Mouse (Mus musculus) layer of hippocampus, postnatal 10 days (tissue): ENCODE data around the gene Vmn2r83. TPM values are rescaled to one million over a fixed set of nuclear protein-coding genes. Genes with fewer than 3 reads are reported as not detected.
"Not testable (repeated sequence)": the region's sequence is repeated elsewhere in the genome, so short reads cannot be mapped to it uniquely, and the experiment has no call there.

Experiments used
- DNase-seq, 2 experiments: peaks; one replicate each; pipeline ENCODE4 v3.0.0; 2021; ENCODE audit warnings: low spot score in 2 of 2
- long read RNA-seq: library from polyadenylated mRNA; stranded (forward); transcript quantifications from one replicate; pipeline ENCODE4 v2.0.0, GENCODE M21; 2023
- total RNA-seq, 2 experiments: library from RNA; stranded (reverse); gene quantifications; 2 replicates each; pipeline ENCODE4 v1.2.3; 2021

Vmn2r83 gene
- not detected for total RNA-seq
- long read RNA-seq = 0 reads

DNA sequence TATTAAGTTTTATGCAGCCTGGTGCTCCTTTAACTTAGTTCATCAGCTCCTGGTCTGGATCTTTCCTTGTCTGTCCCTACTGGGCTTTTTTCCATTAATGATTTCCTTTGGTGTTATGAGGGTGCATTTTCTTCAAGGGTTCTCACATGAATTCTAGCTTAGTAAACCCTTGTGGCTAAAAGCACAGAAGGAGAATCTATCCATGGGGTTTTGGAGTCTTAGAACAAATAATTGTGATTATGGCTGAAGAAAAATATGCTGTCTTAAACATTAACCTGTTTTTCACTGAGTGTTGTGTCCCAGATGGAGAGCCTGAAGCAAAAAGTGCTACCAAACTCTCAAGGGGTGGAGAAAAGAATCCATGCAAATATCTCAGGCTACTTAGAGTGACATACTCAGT is at the start of gene Vmn2r83:
Gene Vmn2r83 (plus strand): TSS at position 301 of the 400 bp plus-strand sequence.
- DNase-seq = no peak

GRCm38 (mm10) chr10:79435141-79435820 is 33.2 kb upstream of the Vmn2r83 start:
- DNase-seq = not testable (repeated sequence)

DNA sequence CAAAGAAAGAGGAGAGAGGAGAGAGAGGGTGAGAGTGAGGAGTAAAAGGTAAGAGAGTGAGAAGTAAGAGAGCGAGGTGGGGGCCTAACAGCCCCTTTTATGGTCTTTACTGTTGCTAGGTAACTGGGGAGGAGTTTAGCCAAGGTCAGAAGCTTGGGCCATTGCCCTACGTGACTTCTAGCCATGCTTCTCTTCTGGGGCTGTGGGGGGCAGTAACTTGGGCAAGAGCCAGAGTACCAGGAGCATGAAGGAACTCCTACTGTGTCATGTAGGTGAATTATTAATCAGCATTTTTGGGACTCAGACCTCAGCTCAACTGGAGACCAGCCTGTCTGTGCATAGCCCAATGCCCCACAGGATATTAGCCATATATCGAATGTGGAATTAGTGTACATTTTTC is 27.4 kb downstream of the Vmn2r83 start:
- no peak for DNase-seq

GRCm38 (mm10) chr10:79496701-79497288 is 28.3 kb downstream of the Vmn2r83 start:
- DNase-seq = no peak

- no peak for DNase-seq
Observed at GRCm38 (mm10) chr10:79502830-79503644, 34.5 kb downstream of the Vmn2r83 start.

GRCm38 (mm10) chr10:79506709-79507108 is 38.2 kb downstream of the Vmn2r83 start:
- DNase-seq = no peak

- DNase-seq = no peak
Observed at GRCm38 (mm10) chr10:79524433-79524832, 55.9 kb downstream of the Vmn2r83 start.

DNA sequence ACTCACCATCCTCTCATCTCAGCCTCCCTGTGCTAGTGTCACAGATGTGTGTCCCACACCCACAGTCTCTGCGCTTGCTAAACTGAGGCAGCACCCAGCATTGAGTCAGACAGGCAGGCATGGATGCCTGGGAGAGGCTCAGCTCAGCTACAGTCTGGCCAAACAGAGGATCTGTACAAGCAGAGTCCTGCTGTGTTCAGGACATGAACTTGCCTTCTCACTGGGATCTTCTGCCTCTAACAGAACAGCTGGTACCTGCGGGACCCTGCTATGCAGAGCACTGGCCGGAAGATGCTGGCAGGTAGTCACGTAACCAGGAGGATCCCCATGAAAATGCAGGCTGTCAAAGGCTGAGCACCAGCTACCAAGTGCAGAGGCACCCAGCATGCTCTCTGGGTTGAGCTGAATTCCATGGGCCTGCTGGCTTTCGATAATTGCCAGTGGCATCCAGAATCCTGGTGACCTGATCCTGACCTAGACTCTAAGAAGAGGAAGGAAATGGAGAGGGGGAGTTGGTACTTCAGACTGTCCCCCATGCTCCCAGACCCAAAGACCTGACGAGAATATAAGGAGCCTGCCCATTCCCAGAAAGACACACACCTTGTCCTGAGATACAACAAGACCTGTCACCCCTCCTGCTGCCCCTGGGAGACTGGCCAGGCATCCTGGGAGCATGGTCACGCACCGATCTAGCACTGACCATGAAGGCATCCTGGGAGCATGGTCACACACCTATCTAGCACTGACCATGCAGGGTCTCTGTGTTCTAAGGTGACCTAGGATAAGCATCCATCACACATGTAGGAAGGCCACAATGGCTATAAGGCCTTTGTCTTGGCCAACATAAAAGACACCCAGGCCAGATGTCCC is 57.2 kb downstream of the Vmn2r83 start:
- DNase-seq = no peak

DNA sequence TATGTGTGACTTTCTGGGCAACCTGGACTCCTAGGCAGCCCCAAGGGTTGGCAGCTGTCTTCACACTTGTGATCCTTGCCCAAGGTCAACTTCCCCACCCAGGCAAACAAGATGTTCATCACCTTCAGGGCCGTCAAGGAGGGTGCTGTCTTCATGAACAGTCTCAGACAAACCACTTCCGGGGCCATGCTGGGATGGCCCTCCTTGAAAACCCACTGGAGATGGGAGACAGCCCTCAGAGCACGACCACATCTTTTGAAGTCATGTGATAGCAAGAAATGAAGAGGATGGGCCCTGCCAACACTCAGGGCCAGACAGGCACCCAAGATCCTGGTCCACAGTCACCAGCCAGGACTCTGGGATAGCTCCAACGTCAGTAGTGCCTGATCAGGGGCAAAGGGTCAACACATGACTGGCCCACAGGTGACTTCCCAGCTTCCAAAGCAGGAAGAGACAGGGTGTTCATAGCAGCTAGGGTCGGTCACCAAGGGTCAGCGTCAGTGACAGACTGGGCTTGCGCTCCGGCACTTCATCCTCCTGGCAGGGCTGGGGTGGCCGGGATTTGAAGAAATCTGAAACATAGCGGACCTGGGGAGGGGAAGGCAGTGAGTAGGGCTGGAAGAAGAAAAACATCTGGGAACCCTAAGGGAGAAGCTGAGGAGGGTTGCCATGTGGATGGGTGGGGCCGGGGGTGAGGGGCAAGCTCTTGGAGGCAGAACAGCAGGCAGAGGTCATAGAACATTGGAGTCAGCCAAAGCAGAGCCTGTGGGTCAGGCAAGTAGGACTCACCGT is 58.3 kb downstream of the Vmn2r83 start:
- DNase-seq = no peak

- DNase-seq = no peak
Observed at GRCm38 (mm10) chr10:79527453-79527845, 58.9 kb downstream of the Vmn2r83 start.

GRCm38 (mm10) chr10:79528081-79528480 is 59.5 kb downstream of the Vmn2r83 start:
- DNase-seq = no peak

- DNase-seq = peak in 1 of 2 experiments; percentile 8
Observed at GRCm38 (mm10) chr10:79530241-79530640, 61.7 kb downstream of the Vmn2r83 start.

DNA sequence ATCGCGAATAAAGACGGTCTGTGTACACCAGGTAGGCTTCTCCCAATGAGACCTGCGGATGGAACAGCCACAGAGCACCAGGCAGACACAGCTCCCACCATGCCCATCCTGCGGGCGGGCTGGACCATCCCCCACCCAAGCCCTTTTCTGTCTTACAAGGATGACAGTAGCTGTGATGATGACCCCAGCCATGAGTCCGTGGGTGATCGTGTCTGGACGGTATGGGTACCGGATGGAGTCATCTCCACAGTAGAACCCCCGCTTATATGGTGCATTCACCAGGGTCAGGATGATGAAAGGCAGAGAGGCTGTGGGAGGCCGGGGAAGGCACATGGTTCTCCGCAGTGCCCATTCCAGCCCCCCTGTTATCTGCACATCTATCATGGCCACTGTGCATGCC is 62.2 kb downstream of the Vmn2r83 start:
- no peak for DNase-seq

- peak; percentile 3 to 8 for DNase-seq
Observed at GRCm38 (mm10) chr10:79531593-79531992, 63.1 kb downstream of the Vmn2r83 start.

GRCm38 (mm10) chr10:79532678-79533077 is 64.1 kb downstream of the Vmn2r83 start:
- DNase-seq = peak in 1 of 2 experiments; percentile 10

- DNase-seq = peak; percentile 38 to 56
Observed at GRCm38 (mm10) chr10:79533126-79533911, 64.8 kb downstream of the Vmn2r83 start, which contains the start of gene Plpp2. TSS of gene Plpp2 (minus strand) at chr10:79533796.

GRCm38 (mm10) chr10:79534426-79534825 is 65.9 kb downstream of the Vmn2r83 start:
- no peak for DNase-seq

DNA sequence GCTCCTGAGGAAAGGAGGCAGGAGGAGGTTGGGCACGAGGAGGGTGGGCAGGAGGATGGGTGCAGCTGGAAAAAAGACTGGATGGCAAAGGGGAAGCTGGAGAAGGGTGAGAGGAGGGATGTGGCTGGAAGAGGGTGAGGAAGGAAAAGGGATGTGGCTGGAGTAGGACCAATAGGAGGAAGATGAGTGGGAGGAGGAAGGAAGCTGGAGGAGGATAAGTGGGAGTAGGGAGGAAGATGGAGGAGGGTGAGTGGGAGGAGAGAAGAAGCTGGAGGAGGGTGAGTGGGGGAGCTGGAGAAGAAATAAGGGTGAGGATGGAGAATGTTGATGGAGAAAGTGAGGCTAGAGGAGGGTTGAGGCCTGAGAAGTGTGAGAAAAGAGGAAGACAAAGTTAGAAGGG is 66.9 kb downstream of the Vmn2r83 start:
- no peak for DNase-seq

- no peak for DNase-seq
Observed at GRCm38 (mm10) chr10:79536461-79537080, 68.0 kb downstream of the Vmn2r83 start.
